Mouse (Mus musculus): Measurements from ENCODE around the gene Prkch. TPM values are rescaled to one million over a fixed set of nuclear protein-coding genes. Genes with fewer than 3 reads are reported as not detected.

Prkch gene
- polyA plus RNA-seq, 1 experiment = 0.02 TPM

- TF ChIP-seq MYOG (IDR thresholded peaks at IDR 0.05; ENCODE audit: control insufficient read depth, extremely low read depth, insufficient read length) (no peak), MAX (IDR thresholded peaks at IDR 0.05) (no peak), USF1 (IDR thresholded peaks at IDR 0.05; ENCODE audit: low read depth) (no peak), MYOD1 (IDR thresholded peaks at IDR 0.05; ENCODE audit: control insufficient read depth, insufficient read length, low read depth) (no peak), FOSL1 (IDR thresholded peaks at IDR 0.05; ENCODE audit: insufficient read depth, low read length, poor library complexity, severe bottlenecking) (no peak), CTCF (IDR thresholded peaks at IDR 0.05; ENCODE audit: control insufficient read depth, insufficient read depth, insufficient read length) (no peak), CEBPB (IDR thresholded peaks at IDR 0.05; ENCODE audit: low read depth) (no peak)
Measured at GRCm38 (mm10) chr12:73718036-73718435, 133.4 kb downstream of the Prkch start.

GRCm38 (mm10) chr12:73719816-73720215, 135.2 kb downstream of the Prkch start:
- Histone ChIP-seq H3ac (ENCODE audit: control insufficient read depth, insufficient read length, low read depth) (no peak overlapping the region), H3K4me3 (ENCODE audit: insufficient read depth, poor library complexity, severe bottlenecking) (no peak overlapping the region), H3K79me2 (ENCODE audit: control insufficient read depth, insufficient read depth) (no peaks in the 10 kb centered on the region), H3K36me3 (ENCODE audit: control insufficient read depth, insufficient read depth) (no peaks in the 10 kb centered on the region), H3K79me3 (ENCODE audit: low read depth) (no peaks in the 10 kb centered on the region), H3K27me3 (ENCODE audit: control insufficient read depth, insufficient read depth, insufficient read length) (no peaks in the 10 kb centered on the region)
- TF ChIP-seq USF1 (IDR thresholded peaks at IDR 0.05; ENCODE audit: low read depth) (no peak), FOSL1 (IDR thresholded peaks at IDR 0.05; ENCODE audit: insufficient read depth, low read length, poor library complexity, severe bottlenecking) (no peak), MAX (IDR thresholded peaks at IDR 0.05) (no peak), MYOG (IDR thresholded peaks at IDR 0.05; ENCODE audit: control insufficient read depth, extremely low read depth, insufficient read length) (no peak), CEBPB (IDR thresholded peaks at IDR 0.05; ENCODE audit: low read depth) (no peak), CTCF (IDR thresholded peaks at IDR 0.05; ENCODE audit: control insufficient read depth, insufficient read depth, insufficient read length) (no peak), MYOD1 (IDR thresholded peaks at IDR 0.05; ENCODE audit: control insufficient read depth, insufficient read length, low read depth) (no peak)

More at GRCm38 (mm10) chr12:73718036-73718435, 133.4 kb downstream of the Prkch start:
- Histone ChIP-seq H3K79me3 (ENCODE audit: low read depth) (no peaks in the 10 kb centered on the region), H3K4me3 (ENCODE audit: insufficient read depth, poor library complexity, severe bottlenecking) (no peak overlapping the region), H3K79me2 (ENCODE audit: control insufficient read depth, insufficient read depth) (no peaks in the 10 kb centered on the region), H3K27me3 (ENCODE audit: control insufficient read depth, insufficient read depth, insufficient read length) (no peaks in the 10 kb centered on the region), H3K36me3 (ENCODE audit: control insufficient read depth, insufficient read depth) (no peaks in the 10 kb centered on the region), H3ac (ENCODE audit: control insufficient read depth, insufficient read length, low read depth) (no peak overlapping the region)

- H3ac ChIP-seq (ENCODE audit: control insufficient read depth, insufficient read length, low read depth) = no peak overlapping the region
Measured at GRCm38 (mm10) chr12:73720466-73720865, 135.9 kb downstream of the Prkch start.

GRCm38 (mm10) chr12:73722060-73722459, 137.5 kb downstream of the Prkch start:
- H3K36me3 ChIP-seq (ENCODE audit: control insufficient read depth, insufficient read depth) = no peaks in the 10 kb centered on the region
- no peak for TF ChIP-seq CEBPB (IDR thresholded peaks at IDR 0.05; ENCODE audit: low read depth)
- TF ChIP-seq CTCF (IDR thresholded peaks at IDR 0.05; ENCODE audit: control insufficient read depth, insufficient read depth, insufficient read length) = no peak
- no peak for TF ChIP-seq MAX (IDR thresholded peaks at IDR 0.05)
- H3K4me3 ChIP-seq (ENCODE audit: insufficient read depth, poor library complexity, severe bottlenecking) = no peak overlapping the region
- no peaks in the 10 kb centered on the region for H3K79me2 ChIP-seq (ENCODE audit: control insufficient read depth, insufficient read depth)
- no peak overlapping the region for H3ac ChIP-seq (ENCODE audit: control insufficient read depth, insufficient read length, low read depth)
- no peaks in the 10 kb centered on the region for H3K27me3 ChIP-seq (ENCODE audit: control insufficient read depth, insufficient read depth, insufficient read length)
- no peaks in the 10 kb centered on the region for H3K79me3 ChIP-seq (ENCODE audit: low read depth)

More at GRCm38 (mm10) chr12:73720466-73720865, 135.9 kb downstream of the Prkch start:
- no peaks in the 10 kb centered on the region for H3K79me2 ChIP-seq (ENCODE audit: control insufficient read depth, insufficient read depth)
- no peaks in the 10 kb centered on the region for H3K79me3 ChIP-seq (ENCODE audit: low read depth)
- H3K27me3 ChIP-seq (ENCODE audit: control insufficient read depth, insufficient read depth, insufficient read length) = no peaks in the 10 kb centered on the region
- H3K4me3 ChIP-seq (ENCODE audit: insufficient read depth, poor library complexity, severe bottlenecking) = no peak overlapping the region
- no peak for TF ChIP-seq MYOG (IDR thresholded peaks at IDR 0.05; ENCODE audit: control insufficient read depth, extremely low read depth, insufficient read length)
- no peak for TF ChIP-seq MYOD1 (IDR thresholded peaks at IDR 0.05; ENCODE audit: control insufficient read depth, insufficient read length, low read depth)
- no peak for TF ChIP-seq USF1 (IDR thresholded peaks at IDR 0.05; ENCODE audit: low read depth)
- TF ChIP-seq FOSL1 (IDR thresholded peaks at IDR 0.05; ENCODE audit: insufficient read depth, low read length, poor library complexity, severe bottlenecking) = no peak
- no peak for TF ChIP-seq CTCF (IDR thresholded peaks at IDR 0.05; ENCODE audit: control insufficient read depth, insufficient read depth, insufficient read length)
- no peak for TF ChIP-seq CEBPB (IDR thresholded peaks at IDR 0.05; ENCODE audit: low read depth)
- no peaks in the 10 kb centered on the region for H3K36me3 ChIP-seq (ENCODE audit: control insufficient read depth, insufficient read depth)

- H3K36me3 ChIP-seq (ENCODE audit: control insufficient read depth, insufficient read depth) = no peaks in the 10 kb centered on the region
- H3ac ChIP-seq (ENCODE audit: control insufficient read depth, insufficient read length, low read depth) = no peak overlapping the region
- no peaks in the 10 kb centered on the region for H3K79me3 ChIP-seq (ENCODE audit: low read depth)
- H3K4me3 ChIP-seq (ENCODE audit: insufficient read depth, poor library complexity, severe bottlenecking) = no peak overlapping the region
- no peaks in the 10 kb centered on the region for H3K27me3 ChIP-seq (ENCODE audit: control insufficient read depth, insufficient read depth, insufficient read length)
- TF ChIP-seq MYOG (IDR thresholded peaks at IDR 0.05; ENCODE audit: control insufficient read depth, extremely low read depth, insufficient read length) (no peak), FOSL1 (IDR thresholded peaks at IDR 0.05; ENCODE audit: insufficient read depth, low read length, poor library complexity, severe bottlenecking) (no peak), CEBPB (IDR thresholded peaks at IDR 0.05; ENCODE audit: low read depth) (no peak), USF1 (IDR thresholded peaks at IDR 0.05; ENCODE audit: low read depth) (no peak), CTCF (IDR thresholded peaks at IDR 0.05; ENCODE audit: control insufficient read depth, insufficient read depth, insufficient read length) (no peak), MYOD1 (IDR thresholded peaks at IDR 0.05; ENCODE audit: control insufficient read depth, insufficient read length, low read depth) (no peak), MAX (IDR thresholded peaks at IDR 0.05) (no peak)
- no peaks in the 10 kb centered on the region for H3K79me2 ChIP-seq (ENCODE audit: control insufficient read depth, insufficient read depth)
Measured at GRCm38 (mm10) chr12:73723067-73723466, 138.5 kb downstream of the Prkch start.

- Histone ChIP-seq H3K27me3 (ENCODE audit: control insufficient read depth, insufficient read depth, insufficient read length) (no peaks in the 10 kb centered on the region), H3K79me3 (ENCODE audit: low read depth) (no peaks in the 10 kb centered on the region), H3K4me3 (ENCODE audit: insufficient read depth, poor library complexity, severe bottlenecking) (no peak overlapping the region), H3K36me3 (ENCODE audit: control insufficient read depth, insufficient read depth) (no peaks in the 10 kb centered on the region), H3ac (ENCODE audit: control insufficient read depth, insufficient read length, low read depth) (no peak overlapping the region), H3K79me2 (ENCODE audit: control insufficient read depth, insufficient read depth) (no peaks in the 10 kb centered on the region)
- TF ChIP-seq CEBPB (IDR thresholded peaks at IDR 0.05; ENCODE audit: low read depth) (no peak), MYOG (IDR thresholded peaks at IDR 0.05; ENCODE audit: control insufficient read depth, extremely low read depth, insufficient read length) (no peak), MAX (IDR thresholded peaks at IDR 0.05) (no peak)
Measured at GRCm38 (mm10) chr12:73723887-73724286, 139.3 kb downstream of the Prkch start.
